Mouse (Mus musculus) left cerebral cortex, postnatal 10 days (tissue): ENCODE data around the gene Mboat7. TPM values are rescaled to one million over a fixed set of nuclear protein-coding genes. Genes with fewer than 3 reads are reported as not detected.
"Not testable (repeated sequence)": the region's sequence is repeated elsewhere in the genome, so short reads cannot be mapped to it uniquely, and the experiment has no call there.

Experiments
- DNase-seq, 2 experiments: peaks; one replicate each; pipeline ENCODE4 v3.0.0; 2021 to 2022; ENCODE audit warnings: low spot score in 2 of 2, mixed read lengths in 1 of 2; ENCODE audit errors: extremely low spot score in 1 of 2
- intact Hi-C: fragments of 180-260 bp; cut with DNase I; formaldehyde crosslinking; loops from one replicate; pipeline ENCODE4 v1.15.1; 2025
- total RNA-seq, 2 experiments: library from RNA; stranded (reverse); gene quantifications; 2 replicates each; pipeline ENCODE4 v1.2.3; 2021

Mboat7 gene
- total RNA-seq, 2 experiments from 2014 or later: 167 to 170 TPM

DNA sequence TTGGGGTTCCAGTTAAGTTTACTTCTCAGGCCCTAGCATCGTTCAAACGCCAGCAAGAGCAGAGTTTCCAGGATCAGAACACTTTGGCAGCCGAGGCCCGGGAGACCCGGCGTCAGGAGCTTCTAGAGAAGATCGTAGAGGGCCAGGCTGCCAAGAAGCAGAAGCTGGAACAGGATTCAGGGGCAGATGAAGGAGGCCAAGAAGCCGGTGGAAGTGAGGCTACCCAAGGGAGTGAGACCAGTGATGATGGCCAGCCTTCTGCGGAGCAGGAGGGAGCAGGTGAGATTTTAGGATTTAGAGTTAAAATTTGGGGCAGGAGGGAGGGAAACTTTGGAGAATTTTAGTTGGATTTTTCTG is 1.6 kb upstream of the Mboat7 start:
- intact Hi-C loops: loop anchor here (10.0 kb wide), 1 partner anchor 450 kb away; no protein-coding TSS in a partner anchor
- DNase-seq: not testable (repeated sequence)

DNA sequence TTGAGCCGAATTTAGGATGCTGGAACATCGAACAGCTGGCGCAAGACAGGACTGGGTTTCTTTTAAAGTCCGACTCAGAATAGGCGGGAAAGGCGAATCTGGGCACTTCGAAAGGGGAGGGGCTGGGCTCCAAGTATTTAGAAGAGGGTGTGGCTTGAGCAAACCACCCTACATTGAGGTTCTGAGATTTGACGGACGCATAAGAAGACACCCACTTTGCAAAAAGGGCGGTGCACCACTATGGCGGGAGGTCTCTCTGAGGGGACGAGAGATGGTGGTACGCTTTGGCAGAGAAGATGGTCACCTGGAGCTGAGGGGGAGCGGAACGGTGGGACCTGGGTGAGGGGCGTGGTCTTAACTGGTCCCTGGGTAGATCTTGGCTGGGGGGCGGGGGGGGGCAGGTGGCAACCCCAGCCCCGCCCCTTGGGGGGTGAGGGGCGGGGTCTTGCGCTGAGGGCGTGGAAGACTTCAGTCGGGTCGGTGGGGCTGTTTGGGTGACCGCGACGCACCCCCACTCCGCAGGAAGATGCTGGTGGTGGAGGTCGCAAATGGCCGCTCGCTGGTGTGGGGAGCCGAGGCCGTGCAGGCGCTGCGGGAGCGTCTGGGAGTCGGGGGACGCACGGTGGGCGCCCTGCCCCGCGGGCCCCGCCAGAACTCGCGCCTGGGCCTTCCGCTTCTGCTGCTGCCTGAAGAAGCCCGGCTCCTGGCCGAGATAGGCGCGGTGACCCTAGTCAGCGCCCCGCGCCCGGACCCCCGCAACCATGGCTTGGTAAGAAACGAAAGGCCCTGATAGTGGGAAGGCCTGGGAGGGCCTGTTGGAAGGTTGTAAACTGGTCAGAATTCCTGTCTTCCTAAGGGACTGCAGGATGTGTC is 989 bp upstream of the Mboat7 start:
- intact Hi-C loops: loop anchor here (10.0 kb wide), 1 partner anchor 450 kb away; no protein-coding TSS in a partner anchor
- DNase-seq: peak; percentile 70 to 83

- intact Hi-C loops: loop anchor here (10.0 kb wide), 1 partner anchor 451 kb away; no protein-coding TSS in a partner anchor
- no peak for DNase-seq
Measured at GRCm38 (mm10) chr7:3693809-3694075, 419 bp upstream of the Mboat7 start.

DNA sequence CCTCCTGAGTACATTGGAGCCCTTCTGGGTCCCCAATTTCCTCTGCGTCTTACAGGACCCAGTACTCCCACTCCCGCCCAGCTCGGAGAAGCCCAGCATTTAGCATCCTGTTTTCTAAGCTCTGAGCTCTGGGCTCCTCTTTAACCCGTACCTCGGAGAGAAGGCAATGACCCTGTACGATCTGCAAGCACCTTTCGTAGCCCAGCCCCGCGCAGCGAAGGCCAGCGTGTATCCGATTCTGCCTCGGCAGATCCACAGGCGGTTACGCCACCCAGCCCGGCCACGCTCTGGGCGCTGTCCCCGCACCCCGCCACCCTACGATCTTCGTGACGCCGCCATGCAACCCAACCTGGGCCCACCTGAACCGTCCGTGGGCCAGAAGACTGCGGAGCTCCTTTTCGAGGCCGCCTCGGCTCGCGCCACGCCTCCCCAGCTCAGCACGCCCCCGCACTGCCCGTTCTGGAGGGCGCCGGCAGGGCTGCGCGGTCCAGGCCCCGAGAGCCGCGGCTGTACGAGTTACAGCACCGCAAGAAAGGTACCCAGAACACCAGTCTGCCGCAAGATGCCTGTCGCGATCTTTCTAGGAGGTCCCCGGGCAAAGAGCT is 839 bp downstream of the Mboat7 start, which contains the start of gene Tsen34:
Gene Tsen34 (plus strand): TSS at position 482 of the 605 bp plus-strand sequence.
- DNase-seq: no peak
- intact Hi-C loops: loop anchor here (10.0 kb wide), 1 partner anchor 452 kb away; no protein-coding TSS in a partner anchor

DNA sequence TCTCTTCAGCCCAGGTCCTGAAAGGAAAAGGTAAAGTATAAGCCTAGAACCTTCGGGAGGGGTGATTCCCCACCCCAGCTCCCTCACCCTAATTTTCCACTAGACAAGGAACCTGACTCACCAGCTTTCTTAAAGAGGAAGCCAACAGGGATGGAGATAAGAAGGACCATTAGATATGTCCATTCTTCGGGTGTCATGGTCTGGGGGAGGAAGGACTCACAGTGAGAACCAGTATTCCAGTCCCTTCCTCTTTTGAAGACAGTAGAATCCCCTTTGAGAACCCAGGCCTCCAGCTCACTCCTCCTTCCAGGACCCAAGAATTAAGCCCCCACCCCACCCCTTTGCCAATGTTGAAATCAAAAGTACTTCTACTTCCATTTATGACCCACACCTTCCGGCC is 1.4 kb downstream of the Mboat7 start:
- intact Hi-C loops: loop anchor here (10.0 kb wide), 1 partner anchor 453 kb away; no protein-coding TSS in a partner anchor
- DNase-seq: no peak

DNA sequence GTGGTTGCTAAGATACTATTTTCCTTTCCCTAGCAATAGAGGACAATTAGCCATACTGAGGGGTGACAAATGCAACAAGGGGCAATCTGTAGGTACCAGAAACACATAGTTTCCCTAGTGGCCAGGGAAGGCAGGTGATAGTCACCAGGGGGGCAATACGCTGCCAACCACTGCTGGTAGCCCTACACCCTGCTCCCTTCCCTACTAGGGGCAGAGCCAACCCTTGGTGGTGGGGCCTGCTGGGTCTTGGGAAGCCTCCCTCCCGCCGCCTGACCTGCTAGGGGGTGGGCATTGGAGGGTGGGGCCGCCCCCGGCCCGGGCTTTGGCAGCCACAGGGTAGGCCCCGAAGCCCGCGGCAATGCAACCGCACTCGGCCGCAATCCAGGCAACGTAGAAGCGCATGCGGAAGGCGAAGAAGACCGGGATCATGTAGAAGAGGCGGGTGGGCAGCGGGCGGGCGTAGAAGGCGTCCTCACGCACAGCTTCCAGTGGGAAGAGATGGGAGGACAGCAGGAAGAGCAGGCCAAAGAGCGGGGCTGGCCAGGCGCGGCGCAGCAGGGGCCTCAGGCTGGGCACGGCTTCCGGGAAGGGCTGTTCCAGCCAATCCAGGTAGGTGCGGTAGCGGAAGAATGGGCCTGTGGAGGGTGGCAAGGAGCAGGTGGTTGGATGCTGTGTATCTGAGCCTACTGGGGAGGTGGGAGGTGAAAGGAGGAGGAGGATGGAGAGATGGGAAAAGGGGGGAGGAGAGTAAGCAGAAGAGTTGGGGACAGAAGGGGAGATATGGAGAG is 7.7 kb downstream of the Mboat7 start:
- intact Hi-C loops: no loop called here

GRCm38 (mm10) chr7:3684698-3685097 is 8.6 kb downstream of the Mboat7 start:
- DNase-seq: no peak
- intact Hi-C loops: no loop called here

More for the DNA sequence above, 7.7 kb downstream of the Mboat7 start:
- DNase-seq: no peak

DNA sequence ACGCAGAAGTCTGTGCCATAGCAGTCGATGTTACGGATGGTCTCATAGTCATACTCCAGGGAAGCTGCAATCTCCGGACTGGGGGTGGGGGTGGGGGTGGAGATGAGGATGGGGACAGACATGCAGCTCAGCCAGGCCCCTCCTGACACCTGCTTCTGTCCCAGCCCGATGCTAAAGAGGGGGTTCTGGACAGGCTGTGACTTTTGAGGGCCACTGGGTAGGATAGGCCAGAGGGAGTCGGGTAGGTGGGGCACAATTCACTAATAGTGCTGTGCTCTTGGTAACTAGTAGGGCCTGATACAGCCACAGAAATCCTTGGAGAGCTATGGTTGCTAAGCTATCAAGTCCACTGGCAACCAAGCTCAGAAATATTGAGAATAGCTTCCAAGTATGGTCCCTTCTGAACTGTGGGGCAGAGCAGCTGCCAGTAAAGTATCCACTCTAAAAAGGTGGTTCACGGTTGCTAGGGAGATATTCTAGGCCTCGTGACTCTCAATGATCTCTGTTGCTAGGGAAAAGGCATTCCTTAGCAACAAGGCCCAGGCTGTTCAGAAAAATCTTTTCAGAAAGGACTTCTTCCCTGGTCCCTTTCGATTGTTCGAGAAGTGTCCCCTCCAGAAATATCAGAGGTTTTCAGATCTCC is 9.3 kb downstream of the Mboat7 start:
- intact Hi-C loops: no loop called here
- no peak for DNase-seq

GRCm38 (mm10) chr7:3677342-3677741 is 16.0 kb downstream of the Mboat7 start, which contains the start of gene Tmc4:
Gene Tmc4, minus strand, starts transcription at chr7:3677553.
- DNase-seq: no peak
- intact Hi-C loops: loop anchor here (5.0 kb wide), 1 partner anchor 795 kb away; no protein-coding TSS in a partner anchor

DNA sequence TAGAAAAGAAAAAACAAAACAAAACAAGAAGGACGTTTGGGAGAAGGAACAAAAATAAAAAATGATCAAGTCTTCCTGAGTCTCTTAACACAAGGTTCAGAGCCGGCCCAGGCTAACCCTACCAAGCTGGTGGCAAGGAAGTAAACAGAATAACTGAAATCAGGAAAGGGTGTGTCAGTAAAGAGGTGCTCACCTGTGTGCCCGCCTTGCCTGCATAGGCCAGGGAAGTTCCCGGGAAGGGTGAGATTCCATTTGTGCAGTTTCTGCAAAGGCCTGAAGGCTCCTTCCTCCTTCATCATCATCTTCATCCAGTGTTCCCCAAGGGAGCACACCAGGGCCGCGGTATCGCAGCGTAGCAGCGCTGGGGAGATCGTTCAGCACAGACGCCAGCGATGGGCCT is 17.0 kb downstream of the Mboat7 start:
- DNase-seq: no peak
- intact Hi-C loops: loop anchor here (5.0 kb wide), 1 partner anchor 796 kb away; no protein-coding TSS in a partner anchor

DNA sequence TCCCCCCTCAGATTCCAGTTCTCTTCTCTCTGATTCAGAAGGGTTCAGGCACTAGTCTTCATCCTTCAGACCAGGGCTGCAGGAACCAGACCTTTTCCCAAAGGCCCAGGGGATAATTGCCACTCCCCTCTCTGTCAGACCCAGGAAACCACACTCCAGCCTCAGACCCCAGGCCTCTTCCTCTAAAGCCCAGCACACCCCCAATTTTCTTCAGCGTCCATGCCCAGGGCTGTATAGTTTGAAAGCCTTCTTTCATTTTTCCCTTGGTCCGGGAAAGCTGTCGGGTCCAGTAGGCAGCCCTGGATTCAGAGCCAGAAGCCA is 18.1 kb downstream of the Mboat7 start:
- intact Hi-C loops: loop anchor here (5.0 kb wide), 1 partner anchor 797 kb away; no protein-coding TSS in a partner anchor
- DNase-seq: no peak

GRCm38 (mm10) chr7:3674507-3675227 is 18.7 kb downstream of the Mboat7 start:
- intact Hi-C loops: loop anchor here (5.0 kb wide), 1 partner anchor 798 kb away; no protein-coding TSS in a partner anchor
- DNase-seq: peak; percentile 71 to 90

- intact Hi-C loops: no loop called here
- no peak for DNase-seq
Measured at GRCm38 (mm10) chr7:3666921-3667391, 26.4 kb downstream of the Mboat7 start.

GRCm38 (mm10) chr7:3665215-3666114 is 27.9 kb downstream of the Mboat7 start, which contains the start of gene Leng1:
Gene Leng1, minus strand, starts transcription at chr7:3665840.
- intact Hi-C loops: no loop called here
- peak; percentile 97 to 98 for DNase-seq

DNA sequence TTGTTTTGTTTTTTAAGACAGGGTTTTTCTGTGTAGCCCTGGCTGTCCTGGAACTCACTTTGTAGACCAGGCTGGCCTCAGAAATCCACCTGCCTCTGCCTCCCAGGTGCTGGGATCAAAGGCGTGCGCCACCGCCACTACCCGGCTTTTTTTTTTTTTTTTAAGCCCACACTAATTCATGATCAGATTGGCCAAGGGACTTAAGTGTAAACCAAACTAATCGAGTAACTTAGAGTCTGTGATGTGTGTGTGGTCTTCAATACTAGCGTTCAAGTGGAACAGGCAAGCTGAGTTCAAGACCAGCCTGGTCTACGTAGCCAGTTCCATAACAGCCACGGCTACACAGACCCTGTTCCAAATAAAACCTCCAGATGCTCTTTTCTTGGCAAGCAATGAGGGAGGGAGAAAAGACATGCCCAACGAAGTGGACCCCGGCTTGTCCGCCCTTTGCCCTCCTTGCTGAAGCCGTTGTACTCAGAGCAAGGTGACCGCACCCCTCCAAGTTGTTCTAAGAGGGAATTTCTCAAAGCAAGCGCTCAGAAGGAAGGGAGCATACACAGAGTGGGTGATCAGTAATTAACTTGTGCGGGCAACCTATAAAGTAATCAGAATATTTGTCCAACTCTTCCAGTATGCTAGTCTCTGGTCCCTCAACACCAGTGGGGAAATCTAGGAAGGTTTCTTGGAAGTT is 28.7 kb downstream of the Mboat7 start:
- intact Hi-C loops: no loop called here
- DNase-seq: no peak

GRCm38 (mm10) chr7:3658578-3658977 is 34.7 kb downstream of the Mboat7 start:
- DNase-seq: no peak
- intact Hi-C loops: no loop called here
